Mouse (Mus musculus) intestine, embryonic 16.5 days (tissue): ENCODE measurements around the gene Zdhhc18. TPM values are rescaled to one million over a fixed set of nuclear protein-coding genes. Genes with fewer than 3 reads are reported as not detected.
A peak's percentile ranks its signal among the peaks of the same experiment; 100 is the strongest.

ENCODE experiments used
- ATAC-seq: fragments of 200-750 bp; cut with Nextera tagmentation; 2 replicates; pipeline ENCODE4 v1.8.0; 2017; ENCODE audit warnings: moderate TSS enrichment, moderate library complexity
- H3K27ac ChIP-seq: fragments of 300-500 bp; sonication (generic); 2 replicates; pipeline ENCODE4 v1.5.1; 2014; ENCODE audit warnings: mild to moderate bottlenecking, low read length
- H3K27me3 ChIP-seq: fragments of 300-500 bp; sonication (generic); replicated peaks from 2 replicates; pipeline ENCODE4 v1.6.1; 2014; ENCODE audit warnings: low read length, control low read depth, mixed read lengths; ENCODE audit not compliant: control insufficient read depth, insufficient read depth
- H3K36me3 ChIP-seq: fragments of 300-500 bp; sonication (generic); 2 replicates; pipeline ENCODE4 v1.6.1; 2014; ENCODE audit warnings: low read length, control low read depth; ENCODE audit not compliant: control insufficient read depth, insufficient read depth
- H3K4me1 ChIP-seq: fragments of 300-500 bp; sonication (generic); 2 replicates; pipeline ENCODE4 v1.6.1; 2014; ENCODE audit warnings: low read length, control low read depth, mixed read lengths; ENCODE audit not compliant: control insufficient read depth, insufficient read depth
- H3K4me2 ChIP-seq: fragments of 300-500 bp; sonication (generic); 2 replicates; pipeline ENCODE4 v1.6.1; 2014; ENCODE audit warnings: low read depth, low read length, control low read depth
- H3K4me3 ChIP-seq: fragments of 300-500 bp; sonication (generic); 2 replicates; pipeline ENCODE4 v1.5.1; 2014; ENCODE audit warnings: mild to moderate bottlenecking, low read length
- H3K9ac ChIP-seq: fragments of 300-500 bp; sonication (generic); 2 replicates; pipeline ENCODE4 v1.6.1; 2014; ENCODE audit warnings: low read depth, low read length
- H3K9me3 ChIP-seq: fragments of 300-500 bp; sonication (generic); 2 replicates; pipeline ENCODE4 v1.6.1; 2016; ENCODE audit warnings: low read length, control low read depth; ENCODE audit not compliant: control insufficient read depth
- WGBS: fragments of 180-500 bp; shearing (Covaris S2); extraction: QIAGEN DNeasy Blood & Tissue Kit; methylation state at CpG from one replicate; pipeline ENCODE4 v1.1.7; 2014; 5-methylcytosine and 5-hydroxymethylcytosine counted together
- polyA plus RNA-seq: library from polyadenylated mRNA; unstranded; fragments of >200 nt; fragmentation: Nextera tagmentation; extraction: Ambion mirVana; gene quantifications from 2 replicates; pipeline ENCODE4 v1.2.1, GENCODE M21; 2015

The Zdhhc18 gene
- polyA plus RNA-seq, 1 experiment from 2014 or later = 1.3 TPM

DNA sequence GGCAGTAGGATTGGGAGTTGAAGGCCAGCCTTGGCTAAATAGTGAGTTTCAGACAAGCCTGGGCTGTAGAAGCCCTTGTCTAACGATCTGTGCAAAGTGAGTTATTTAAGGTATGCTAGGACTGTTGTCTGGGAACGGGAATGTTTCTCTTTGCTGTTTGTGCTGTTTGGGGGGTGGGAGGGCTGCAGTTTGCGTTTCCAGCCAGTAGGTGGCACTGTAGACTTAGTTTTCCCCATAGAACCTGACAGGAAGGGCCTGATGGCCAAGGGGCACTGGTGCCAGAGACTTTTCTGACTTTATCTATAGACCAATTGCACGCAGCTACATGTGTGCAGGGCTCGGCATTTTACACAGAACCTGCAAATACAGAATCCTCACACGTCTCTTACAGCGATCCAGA, 57.4 kb downstream of the Zdhhc18 start:
- Histone ChIP-seq H3K9ac (no peak overlapping the region), H3K9me3 (no peaks in the 10 kb centered on the region), H3K4me1 (peaks cover 5% of the 10 kb centered on the region; the same call in 1 of the 2 replicates), H3K27me3 (no peaks in the 10 kb centered on the region), H3K27ac (no peak overlapping the region), H3K4me3 (no peak overlapping the region), H3K36me3 (0 out of 2 replicates have a peak, but pooled peaks cover 4% of the 10 kb centered on the region), H3K4me2 (no peak overlapping the region)
- 26% methylated on average over 7 of the region's 7 CpGs for WGBS
- ATAC-seq = peak; percentile 45; the same call in 1 of the 2 replicates

DNA sequence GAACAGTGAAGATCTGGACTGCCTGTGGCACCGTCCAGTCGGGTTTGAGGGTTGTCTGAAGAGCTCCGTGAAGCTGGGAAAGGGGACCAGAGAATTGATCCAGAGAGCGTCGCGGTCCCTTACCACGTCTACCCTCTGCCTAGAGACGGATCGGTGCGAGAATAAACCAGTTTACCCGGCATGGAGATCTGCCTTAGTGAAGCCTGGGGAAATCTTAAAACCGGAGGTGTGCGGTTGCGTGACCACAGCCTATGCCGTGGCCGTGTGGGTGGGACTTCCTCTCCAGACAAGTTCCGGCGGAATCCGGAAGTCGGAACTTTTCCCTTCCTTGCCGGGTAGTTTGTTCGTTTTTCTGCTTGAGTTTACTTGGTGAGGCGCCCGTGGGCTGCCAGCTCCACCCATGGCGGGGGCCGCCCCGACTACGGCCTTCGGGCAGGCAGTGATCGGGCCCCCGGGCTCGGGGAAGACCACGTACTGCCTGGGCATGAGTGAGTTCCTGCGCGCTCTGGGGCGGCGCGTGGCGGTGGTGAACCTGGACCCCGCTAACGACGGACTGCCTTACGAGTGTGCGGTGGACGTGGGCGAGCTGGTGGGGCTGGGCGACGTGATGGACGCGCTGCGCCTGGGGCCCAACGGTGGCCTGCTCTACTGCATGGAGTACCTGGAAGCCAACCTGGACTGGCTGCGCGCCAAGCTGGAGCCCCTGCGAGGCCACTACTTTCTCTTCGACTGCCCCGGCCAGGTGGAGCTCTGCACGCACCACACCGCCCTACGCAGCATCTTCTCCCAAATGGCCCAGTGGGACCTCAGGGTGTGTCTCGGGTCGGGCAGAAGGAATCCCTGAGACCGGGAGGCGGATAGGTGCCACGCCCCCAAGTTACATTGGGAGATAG, 65.6 kb downstream of the Zdhhc18 start, which contains the start of gene Gpn2:
Gene Gpn2, plus strand, starts transcription at position 304 of the 893 bp plus-strand sequence.
- no peaks in the 10 kb centered on the region for H3K9me3 ChIP-seq
- ATAC-seq = peak; percentile 92
- peak within 1 kb of the TSS; percentile 92 for H3K9ac ChIP-seq
- peak within 1 kb of the TSS; percentile 98 for H3K4me2 ChIP-seq
- H3K4me1 ChIP-seq = peaks cover 13% of the 10 kb centered on the region
- 1% methylated on average over 65 of the region's 65 CpGs for WGBS
- H3K4me3 ChIP-seq = peak within 1 kb of the TSS; percentile 72
- no peaks in the 10 kb centered on the region for H3K27me3 ChIP-seq
- H3K36me3 ChIP-seq = peaks cover 6% of the 10 kb centered on the region; the same call in 1 of the 2 replicates
- peak within 1 kb of the TSS; percentile 88 for H3K27ac ChIP-seq

DNA sequence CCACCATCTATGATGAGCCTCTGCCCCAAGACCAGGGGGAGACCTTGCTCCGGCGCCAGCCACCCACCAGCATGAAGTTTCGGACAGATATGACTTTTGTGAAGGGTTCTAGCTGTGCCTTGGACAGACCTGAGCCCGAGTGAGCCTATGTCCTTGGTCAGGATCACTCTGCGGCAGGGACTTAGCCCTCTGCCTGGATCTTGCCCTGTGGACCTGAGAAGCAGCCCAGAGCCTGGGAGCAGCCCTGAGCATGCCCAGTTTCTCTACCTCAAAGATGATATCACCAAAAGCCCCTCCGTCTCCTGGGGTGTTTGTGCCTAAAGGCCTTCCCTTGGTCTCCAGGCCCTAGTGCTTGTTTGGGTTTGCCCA, 66.3 kb downstream of the Zdhhc18 start:
- peak overlapping the region; percentile 98 for H3K4me2 ChIP-seq
- H3K4me3 ChIP-seq = peak overlapping the region; percentile 72
- peaks cover 10% of the 10 kb centered on the region for H3K36me3 ChIP-seq
- WGBS = 46% methylated on average over 6 of the region's 6 CpGs
- no peaks in the 10 kb centered on the region for H3K9me3 ChIP-seq
- H3K27me3 ChIP-seq = no peaks in the 10 kb centered on the region
- ATAC-seq = peak; percentile 73
- H3K27ac ChIP-seq = peak overlapping the region; percentile 88
- H3K4me1 ChIP-seq = peaks cover 13% of the 10 kb centered on the region
- H3K9ac ChIP-seq = peak overlapping the region; percentile 92

DNA sequence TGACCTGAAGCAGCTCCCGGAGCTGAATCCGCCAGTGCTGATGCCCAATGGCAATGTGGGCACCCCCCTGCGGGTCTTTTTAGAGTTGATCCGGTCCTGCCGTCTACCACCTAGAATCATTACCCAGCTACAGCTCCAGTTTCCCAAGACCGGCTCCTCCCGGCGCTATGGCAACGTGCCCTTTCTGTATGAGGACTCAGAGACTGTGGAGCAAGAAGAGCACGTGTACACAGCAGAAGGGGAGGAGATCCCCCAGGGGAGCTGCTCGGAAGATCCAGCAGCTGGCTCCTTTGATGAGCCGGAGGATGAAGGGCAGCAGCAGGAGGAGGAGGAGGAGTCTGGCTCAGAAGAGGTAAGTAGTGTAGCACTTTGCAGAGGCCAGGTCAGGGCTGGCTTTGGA, 72.0 kb downstream of the Zdhhc18 start:
- Histone ChIP-seq H3K27me3 (no peaks in the 10 kb centered on the region), H3K4me3 (no peak overlapping the region), H3K9ac (no peak overlapping the region), H3K4me1 (peaks cover 4% of the 10 kb centered on the region), H3K4me2 (no peak overlapping the region), H3K9me3 (no peaks in the 10 kb centered on the region), H3K36me3 (peaks cover 6% of the 10 kb centered on the region), H3K27ac (no peak overlapping the region)
- no peak for ATAC-seq
- 74% methylated on average over 12 of the region's 12 CpGs for WGBS

DNA sequence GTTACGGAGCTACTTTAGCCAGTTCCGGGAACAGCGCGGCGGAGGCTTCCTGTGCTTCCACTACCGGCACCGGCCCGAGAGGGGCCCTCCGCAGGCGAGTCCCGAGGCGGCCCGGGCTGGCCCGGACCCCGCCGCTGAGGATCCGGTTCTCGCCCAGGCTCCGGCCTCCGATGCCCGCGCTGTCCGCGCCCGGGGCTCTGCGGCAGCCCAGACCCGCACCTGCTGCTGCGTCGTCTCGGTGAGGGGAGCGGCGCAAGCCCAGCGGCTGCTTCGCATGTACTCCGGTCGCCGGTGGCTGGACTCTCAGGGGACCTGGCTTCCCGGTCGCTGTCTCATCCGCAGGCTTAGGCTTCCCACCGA, 75.1 kb downstream of the Zdhhc18 start:
- WGBS = under 1% methylated on average over 41 of the region's 41 CpGs
- H3K9me3 ChIP-seq = no peaks in the 10 kb centered on the region
- peaks cover 4% of the 10 kb centered on the region; the same call in 1 of the 2 replicates for H3K4me1 ChIP-seq
- H3K4me2 ChIP-seq = peak overlapping the region; percentile 94
- H3K27ac ChIP-seq = peak overlapping the region; percentile 81
- peaks cover 4% of the 10 kb centered on the region for H3K36me3 ChIP-seq
- ATAC-seq = peak; percentile 64
- H3K27me3 ChIP-seq = no peaks in the 10 kb centered on the region
- peak overlapping the region; percentile 95 for H3K9ac ChIP-seq
- peak overlapping the region; percentile 98 for H3K4me3 ChIP-seq

DNA sequence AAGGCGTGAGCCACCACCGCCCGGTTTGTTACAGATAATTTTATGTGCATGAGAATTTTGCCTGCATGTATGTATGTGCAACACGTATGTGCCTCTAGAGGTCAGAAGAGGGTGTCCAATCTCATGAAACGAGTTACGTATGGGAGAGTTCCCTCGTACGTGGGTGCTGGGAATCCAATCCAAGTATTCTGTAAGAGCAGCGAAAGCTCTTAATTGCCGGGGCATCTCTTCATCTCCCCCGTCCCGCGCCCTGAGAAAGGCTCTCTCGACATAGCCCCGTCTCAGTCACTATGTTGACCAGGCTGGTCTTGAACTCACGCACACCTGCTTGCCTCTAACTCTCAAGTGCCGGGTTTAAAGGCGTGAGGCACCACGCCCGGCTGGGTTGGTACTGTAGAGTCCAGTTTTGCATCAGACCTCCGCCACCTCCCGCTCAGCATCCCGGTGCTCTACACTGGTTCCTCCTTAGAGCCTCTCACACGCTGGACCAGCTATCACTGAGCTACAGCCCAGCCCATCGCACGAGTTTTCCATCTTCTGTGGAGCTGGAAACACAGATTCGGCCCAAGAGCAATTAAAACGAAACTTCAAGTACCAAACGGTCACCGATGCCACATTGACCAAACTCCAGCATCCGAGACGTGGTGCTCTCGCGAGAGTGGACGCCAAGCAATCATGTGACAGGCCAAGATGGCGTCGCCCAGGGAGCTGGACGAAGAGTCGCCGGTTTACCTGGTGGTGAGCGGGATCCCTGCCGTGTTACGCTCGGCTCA, 75.7 kb downstream of the Zdhhc18 start, which contains the start of gene Gpatch3:
Gene Gpatch3, plus strand, starts transcription at position 676 of the 773 bp plus-strand sequence.
- Histone ChIP-seq H3K4me2 (peak within 1 kb of the TSS; percentile 94), H3K27ac (peak within 1 kb of the TSS; percentile 81), H3K9ac (peak within 1 kb of the TSS; percentile 95), H3K27me3 (no peaks in the 10 kb centered on the region), H3K4me1 (peaks cover 4% of the 10 kb centered on the region; the same call in 1 of the 2 replicates), H3K9me3 (no peaks in the 10 kb centered on the region), H3K4me3 (peak within 1 kb of the TSS; percentile 98), H3K36me3 (peaks cover 4% of the 10 kb centered on the region)
- 4% methylated on average over 44 of the region's 44 CpGs for WGBS
- ATAC-seq = peak; percentile 88

DNA sequence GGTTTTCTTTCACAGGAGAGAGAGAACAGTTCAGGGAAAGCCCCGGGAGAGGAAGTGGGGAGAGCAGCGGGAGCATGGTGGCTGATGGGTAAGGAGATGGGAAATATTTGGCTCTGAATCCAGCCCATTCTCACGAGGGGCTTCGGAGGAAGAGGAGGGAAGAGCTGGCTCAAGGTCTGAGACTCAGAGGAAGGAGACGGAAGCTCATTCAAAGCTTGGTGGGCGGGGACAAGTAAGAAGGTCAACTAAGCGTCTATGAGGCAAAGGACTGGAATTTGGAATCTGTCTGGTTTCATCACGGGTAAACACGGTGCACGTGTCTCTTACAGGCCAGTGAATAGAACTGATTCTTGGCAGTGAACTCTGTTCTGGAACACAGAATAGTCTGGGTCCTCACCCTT, 79.9 kb downstream of the Zdhhc18 start:
- H3K27ac ChIP-seq = peak overlapping the region; percentile 78
- H3K27me3 ChIP-seq = no peaks in the 10 kb centered on the region
- H3K4me3 ChIP-seq = no peak overlapping the region
- WGBS = 38% methylated on average over 10 of the region's 10 CpGs
- H3K36me3 ChIP-seq = no peaks in the 10 kb centered on the region
- H3K4me2 ChIP-seq = peak overlapping the region; percentile 30
- peaks cover 3% of the 10 kb centered on the region; the same call in 1 of the 2 replicates for H3K4me1 ChIP-seq
- H3K9ac ChIP-seq = 0 out of 2 replicates have a peak overlapping the region, but pooled peaks have one; percentile 2
- ATAC-seq = peak; percentile 64
- no peaks in the 10 kb centered on the region for H3K9me3 ChIP-seq

DNA sequence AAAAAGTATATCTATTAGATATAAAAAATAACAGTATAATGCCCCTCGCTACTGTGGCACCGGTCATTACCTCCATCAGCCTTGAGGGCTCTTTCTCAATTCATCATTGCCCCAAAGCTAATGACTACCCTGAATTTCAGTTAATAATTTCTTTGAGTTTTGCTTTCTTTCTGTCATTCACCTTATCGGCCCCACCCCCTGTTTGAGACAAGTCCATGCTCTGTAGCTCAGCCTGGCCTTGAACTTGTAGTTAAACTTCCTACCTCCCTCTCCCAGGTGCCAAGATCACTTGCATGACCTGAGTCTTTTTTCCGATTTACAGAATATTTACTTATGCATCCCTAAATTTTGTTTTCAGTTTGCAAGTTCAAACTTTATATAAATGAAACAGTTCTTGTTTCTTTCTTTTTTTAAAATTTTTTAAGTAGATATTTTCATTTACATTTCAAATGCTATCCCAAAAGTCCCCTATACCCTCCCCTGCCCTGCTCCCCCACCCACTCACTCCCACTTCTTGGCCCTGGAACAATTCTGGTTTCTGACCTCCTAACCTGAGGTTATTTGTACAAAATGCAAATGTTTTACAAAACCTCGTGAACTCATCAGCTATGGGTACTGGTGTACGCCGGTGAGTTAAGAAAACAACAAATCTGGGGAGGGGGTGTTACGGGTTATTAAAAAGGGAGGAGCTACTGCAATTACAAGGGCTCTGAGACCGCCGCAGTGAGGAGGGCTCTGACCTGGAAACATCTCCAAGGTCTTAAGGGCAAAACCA, 80.5 kb downstream of the Zdhhc18 start:
- ATAC-seq = peak; percentile 60
- Histone ChIP-seq H3K4me2 (peak overlapping the region; percentile 30; the same call in 1 of the 2 replicates), H3K4me3 (no peak overlapping the region), H3K4me1 (peaks cover 3% of the 10 kb centered on the region; the same call in 1 of the 2 replicates), H3K9ac (0 out of 2 replicates have a peak overlapping the region, but pooled peaks have one; percentile 2), H3K27me3 (no peaks in the 10 kb centered on the region), H3K9me3 (no peaks in the 10 kb centered on the region), H3K36me3 (no peaks in the 10 kb centered on the region), H3K27ac (peak overlapping the region; percentile 78)
- 57% methylated on average over 10 of the region's 10 CpGs for WGBS
